Mouse (Mus musculus) gastrocnemius, postnatal 36 days (tissue): ENCODE results near the gene Cd300e. TPM values are rescaled to one million over a fixed set of nuclear protein-coding genes. Genes with fewer than 3 reads are reported as not detected.
"Not testable (repeated sequence)": the region's sequence is repeated elsewhere in the genome, so short reads cannot be mapped to it uniquely, and the experiment has no call there.

ENCODE experiments used
- DNase-seq, 2 experiments: peaks; one replicate each; pipeline ENCODE4 v3.0.0; 2022
- intact Hi-C: fragments of 180-260 bp; cut with DNase I; formaldehyde crosslinking; loops from one replicate; pipeline ENCODE4 v1.15.1; 2025
- total RNA-seq, 2 experiments: library from RNA; stranded (reverse); gene quantifications; 2 replicates each; pipeline ENCODE4 v1.2.3; 2021

Gene Cd300e
- total RNA-seq, 2 experiments from 2014 or later: not detected

- DNase-seq: peak; percentile 29 to 54
- intact Hi-C loops: loop anchor here (1.0 to 10.0 kb wide), 2 partner anchors 70 to 181 kb away; partner anchors contain the start of gene Grin2c
Measured at GRCm38 (mm10) chr11:115083376-115084139, 21.6 kb upstream of the Cd300e start.

- no peak for DNase-seq
- intact Hi-C loops: loop anchor here (10.0 kb wide), 1 partner anchor 183 kb away; the partner anchor contains the start of gene Grin2c
Measured at GRCm38 (mm10) chr11:115082196-115082595, 20.2 kb upstream of the Cd300e start.

- DNase-seq: no peak
- intact Hi-C loops: loop anchor here (10.0 kb wide), 1 partner anchor 183 kb away; the partner anchor contains the start of gene Grin2c
Measured at GRCm38 (mm10) chr11:115081373-115081772, 19.4 kb upstream of the Cd300e start.

- intact Hi-C loops: loop anchor here (10.0 kb wide), 1 partner anchor 184 kb away; the partner anchor contains the start of gene Grin2c
- peak in 1 of 2 experiments; percentile 33 for DNase-seq
Measured at GRCm38 (mm10) chr11:115080886-115081285, 18.9 kb upstream of the Cd300e start.

GRCm38 (mm10) chr11:115078680-115079079 is 16.7 kb upstream of the Cd300e start:
- intact Hi-C loops: no loop called here
- DNase-seq: no peak

GRCm38 (mm10) chr11:115077436-115077835 is 15.5 kb upstream of the Cd300e start:
- intact Hi-C loops: no loop called here
- no peak for DNase-seq

GRCm38 (mm10) chr11:115075859-115076258 is 13.9 kb upstream of the Cd300e start:
- intact Hi-C loops: no loop called here
- DNase-seq: no peak

GRCm38 (mm10) chr11:115075407-115075806 is 13.4 kb upstream of the Cd300e start:
- intact Hi-C loops: no loop called here
- DNase-seq: no peak

GRCm38 (mm10) chr11:115073002-115073401 is 11.0 kb upstream of the Cd300e start:
- DNase-seq: no peak
- intact Hi-C loops: no loop called here

- intact Hi-C loops: no loop called here
- DNase-seq: peak in 1 of 2 experiments; percentile 19
Measured at GRCm38 (mm10) chr11:115071631-115072294, 9.8 kb upstream of the Cd300e start.

- DNase-seq: no peak
- intact Hi-C loops: no loop called here
Measured at GRCm38 (mm10) chr11:115071015-115071551, 9.1 kb upstream of the Cd300e start.

- intact Hi-C loops: no loop called here
- DNase-seq: no peak
Measured at GRCm38 (mm10) chr11:115066768-115067167, 4.8 kb upstream of the Cd300e start.

GRCm38 (mm10) chr11:115059797-115060196 is 2.2 kb downstream of the Cd300e start:
- DNase-seq: no peak
- intact Hi-C loops: no loop called here

- no peak for DNase-seq
- intact Hi-C loops: no loop called here
Measured at GRCm38 (mm10) chr11:115058701-115059100, 3.3 kb downstream of the Cd300e start.

GRCm38 (mm10) chr11:115054537-115054936 is 7.4 kb downstream of the Cd300e start:
- no peak for DNase-seq
- intact Hi-C loops: no loop called here

GRCm38 (mm10) chr11:115052991-115053390 is 9.0 kb downstream of the Cd300e start:
- intact Hi-C loops: no loop called here

GRCm38 (mm10) chr11:115052206-115052605 is 9.8 kb downstream of the Cd300e start:
- DNase-seq: no peak
- intact Hi-C loops: no loop called here

More at GRCm38 (mm10) chr11:115052991-115053390, 9.0 kb downstream of the Cd300e start:
- no peak for DNase-seq

- intact Hi-C loops: no loop called here
- DNase-seq: no peak
Measured at GRCm38 (mm10) chr11:115049282-115049895, 12.6 kb downstream of the Cd300e start.

GRCm38 (mm10) chr11:115048259-115048658 is 13.7 kb downstream of the Cd300e start, which contains the start of gene Cd300ld3:
Gene Cd300ld3 (minus strand): TSS chr11:115048409.
- intact Hi-C loops: no loop called here

GRCm38 (mm10) chr11:115037669-115038068 is 24.3 kb downstream of the Cd300e start, which contains the start of gene Cd300ld5:
Gene Cd300ld5 (minus strand): TSS chr11:115037769.
- intact Hi-C loops, DNase-seq: not testable (repeated sequence)

More at GRCm38 (mm10) chr11:115048259-115048658, 13.7 kb downstream of the Cd300e start, which contains the start of gene Cd300ld3:
- DNase-seq: no peak
